Mouse (Mus musculus) forebrain, embryonic 13.5 days (tissue): ENCODE results near the gene Asb11. TPM values are rescaled to one million over a fixed set of nuclear protein-coding genes. Genes with fewer than 3 reads are reported as not detected.
A peak's percentile ranks its signal among the peaks of the same experiment; 100 is the strongest.

Experiments used
- ATAC-seq: fragments of 200-750 bp; cut with Nextera tagmentation; 2 replicates; pipeline ENCODE4 v1.8.0; 2017
- H3K27ac ChIP-seq: fragments of 300-500 bp; sonication (generic); 2 replicates; pipeline ENCODE4 v1.5.1; 2015; ENCODE audit warnings: inconsistent platforms, mild to moderate bottlenecking, moderate library complexity
- H3K27me3 ChIP-seq: fragments of 300-500 bp; sonication (generic); 2 replicates; pipeline ENCODE4 v1.6.1; 2015; ENCODE audit warnings: mild to moderate bottlenecking, inconsistent platforms
- H3K36me3 ChIP-seq: fragments of 300-500 bp; sonication (generic); 2 replicates; pipeline ENCODE4 v1.6.1; 2015; ENCODE audit warnings: mild to moderate bottlenecking, inconsistent platforms; ENCODE audit not compliant: poor library complexity, severe bottlenecking
- H3K4me1 ChIP-seq: fragments of 300-500 bp; sonication (generic); 2 replicates; pipeline ENCODE4 v1.6.1; 2015; ENCODE audit warnings: inconsistent platforms
- H3K4me2 ChIP-seq: fragments of 300-500 bp; sonication (generic); 2 replicates; pipeline ENCODE4 v1.6.1; 2015; ENCODE audit warnings: inconsistent platforms, mild to moderate bottlenecking, moderate library complexity
- H3K4me3 ChIP-seq: fragments of 300-500 bp; sonication (generic); 2 replicates; pipeline ENCODE4 v1.5.1; 2015; ENCODE audit warnings: mild to moderate bottlenecking, inconsistent platforms
- H3K9ac ChIP-seq: fragments of 300-500 bp; sonication (generic); 2 replicates; pipeline ENCODE4 v1.6.1; 2015; ENCODE audit warnings: mild to moderate bottlenecking, inconsistent platforms
- H3K9me3 ChIP-seq: fragments of 300-500 bp; sonication (generic); replicated peaks from 2 replicates; pipeline ENCODE4 v1.6.1; 2016; ENCODE audit warnings: inconsistent platforms
- WGBS: fragments of 180-500 bp; shearing (Covaris S2); methylation state at CpG from one replicate; pipeline ENCODE4 v1.1.7; 2015; 5-methylcytosine and 5-hydroxymethylcytosine counted together
- polyA plus RNA-seq: library from polyadenylated mRNA; unstranded; fragments of >200 nt; fragmentation: Nextera tagmentation; extraction: Ambion mirVana; gene quantifications from 2 replicates; pipeline ENCODE4 v1.2.1, GENCODE M21; 2015

Asb11 gene
- polyA plus RNA-seq, 1 experiment from 2014 or later = not detected

DNA sequence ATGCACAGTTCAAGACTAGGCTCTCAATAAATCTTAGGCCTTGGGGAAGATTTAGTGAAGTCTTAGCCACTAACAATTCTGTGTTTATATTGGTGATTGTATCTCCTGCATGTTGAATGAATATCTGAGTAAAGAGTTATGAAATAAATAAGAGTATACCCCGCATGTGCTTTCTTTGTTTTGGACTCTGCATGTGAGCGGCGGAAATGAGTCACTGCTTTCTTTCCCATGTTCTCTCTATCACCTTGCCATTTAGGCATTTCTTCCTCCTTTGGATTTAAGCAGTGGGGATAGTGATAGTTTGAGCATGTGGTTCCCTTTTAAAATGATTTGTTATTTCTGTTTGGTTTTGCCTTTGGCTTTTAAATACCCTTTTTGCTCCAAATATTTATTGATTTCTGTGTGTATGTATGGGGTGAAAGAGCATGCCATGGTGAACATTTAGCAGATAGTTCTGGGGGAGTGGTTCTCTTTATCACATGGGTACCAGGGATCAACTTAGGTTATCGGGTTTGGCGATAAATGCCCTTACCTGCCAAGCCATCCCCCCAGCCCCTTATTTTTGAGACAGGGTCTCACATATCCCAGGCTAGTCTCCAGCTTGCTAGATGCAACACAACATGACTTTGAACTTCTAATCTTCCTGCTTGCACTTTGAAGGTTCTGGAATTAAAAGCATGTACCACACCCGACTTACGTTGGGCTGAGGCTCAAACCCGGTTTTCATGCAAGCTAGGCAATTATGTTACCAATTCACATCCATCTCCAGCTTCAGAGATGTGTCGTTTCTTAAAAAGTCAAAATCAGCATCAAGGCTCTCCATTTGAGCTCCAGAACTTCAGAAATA is 10.3 kb downstream of the Asb11 start:
- Histone ChIP-seq H3K27ac (no peak overlapping the region), H3K4me1 (no peaks in the 10 kb centered on the region), H3K27me3 (no peaks in the 10 kb centered on the region), H3K4me2 (no peak overlapping the region), H3K9me3 (no peaks in the 10 kb centered on the region), H3K9ac (no peak overlapping the region), H3K36me3 (no peaks in the 10 kb centered on the region), H3K4me3 (no peak overlapping the region)
- WGBS = 91% methylated on average over 9 of the region's 9 CpGs
- no peak for ATAC-seq

DNA sequence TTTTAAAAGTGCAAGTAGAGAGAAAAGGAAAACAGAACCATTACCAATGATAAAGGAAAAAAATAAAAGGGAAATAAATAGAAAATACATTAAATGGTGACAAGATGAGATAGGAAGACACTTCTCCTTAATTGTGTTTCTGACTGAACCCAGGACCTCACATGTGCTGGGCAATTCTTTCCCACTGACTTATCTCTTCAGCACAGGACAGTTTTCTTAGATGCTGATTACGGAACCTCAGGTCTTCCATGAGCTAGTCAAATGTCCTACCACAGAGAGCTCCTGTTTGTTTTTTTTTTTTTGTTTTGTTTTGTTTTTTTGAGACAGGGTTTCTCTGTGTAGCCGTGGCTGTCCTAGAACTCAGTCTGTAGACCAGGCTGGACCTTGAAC is 10.9 kb downstream of the Asb11 start:
- H3K9ac ChIP-seq = no peak overlapping the region
- 89% methylated on average over 2 of the region's 2 CpGs for WGBS
- no peak overlapping the region for H3K27ac ChIP-seq
- no peaks in the 10 kb centered on the region for H3K27me3 ChIP-seq
- no peaks in the 10 kb centered on the region for H3K36me3 ChIP-seq
- no peak overlapping the region for H3K4me2 ChIP-seq
- H3K4me3 ChIP-seq = no peak overlapping the region
- no peak for ATAC-seq
- no peaks in the 10 kb centered on the region for H3K9me3 ChIP-seq
- no peaks in the 10 kb centered on the region for H3K4me1 ChIP-seq

DNA sequence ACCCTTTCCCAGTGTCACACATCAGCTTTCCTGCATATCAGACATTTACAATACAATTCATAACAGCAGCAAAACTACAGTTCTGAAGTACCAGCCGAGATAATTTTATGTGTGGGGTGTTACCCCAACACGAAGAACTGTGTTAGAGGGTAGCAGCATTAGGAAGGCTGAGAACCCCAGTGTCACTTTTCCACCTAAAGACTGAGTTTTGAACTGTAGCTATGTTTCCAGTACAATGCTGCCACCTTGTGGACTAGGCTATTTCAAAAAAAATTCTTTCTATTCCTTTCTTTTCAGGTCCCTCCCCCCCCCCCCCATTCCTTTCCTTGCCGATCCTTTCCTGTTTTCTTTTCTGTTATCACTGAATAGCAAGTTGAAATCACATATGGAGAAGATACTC is 12.4 kb downstream of the Asb11 start:
- H3K4me3 ChIP-seq = no peak overlapping the region
- H3K9ac ChIP-seq = no peak overlapping the region
- no peaks in the 10 kb centered on the region for H3K9me3 ChIP-seq
- ATAC-seq = 0 out of 2 replicates have a peak, but pooled peaks have one; percentile 30
- H3K4me1 ChIP-seq = no peaks in the 10 kb centered on the region
- H3K4me2 ChIP-seq = no peak overlapping the region
- H3K36me3 ChIP-seq = no peaks in the 10 kb centered on the region
- WGBS = 45% methylated on average over 2 of the region's 3 CpGs
- H3K27me3 ChIP-seq = no peaks in the 10 kb centered on the region
- no peak overlapping the region for H3K27ac ChIP-seq

DNA sequence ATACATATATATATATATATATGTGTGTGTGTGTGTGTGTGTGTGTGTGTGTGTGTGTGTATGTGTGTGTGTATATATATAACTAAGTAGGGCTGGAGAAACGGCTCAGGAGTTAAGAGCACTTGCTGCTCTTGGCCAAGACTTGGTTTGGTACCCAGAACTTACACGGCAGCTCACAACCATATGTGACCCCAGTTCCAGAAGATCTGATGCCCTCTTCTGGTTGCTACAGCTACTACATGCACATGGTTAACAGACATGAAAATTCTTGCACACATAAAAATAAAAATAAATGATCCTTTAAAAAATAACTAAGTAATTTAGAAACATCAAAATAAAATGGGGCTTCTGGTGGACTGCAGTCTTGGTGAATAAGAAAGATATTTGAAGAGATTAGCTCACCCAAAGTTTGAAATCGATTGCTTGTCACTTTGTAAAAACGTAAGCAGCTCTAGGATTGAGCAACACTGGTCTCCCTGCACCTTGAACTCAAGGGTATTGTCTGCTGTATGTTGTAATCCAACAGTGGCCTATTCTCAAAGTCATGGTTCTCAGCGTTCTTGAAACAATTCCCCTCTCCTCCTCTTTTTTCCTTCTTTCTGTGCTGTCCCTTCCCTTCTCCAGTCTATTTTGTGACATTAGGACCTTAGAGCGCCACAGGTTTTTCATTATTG is 22.5 kb downstream of the Asb11 start:
- H3K27me3 ChIP-seq = no peaks in the 10 kb centered on the region
- ATAC-seq = no peak
- no peak overlapping the region for H3K4me2 ChIP-seq
- no peaks in the 10 kb centered on the region for H3K4me1 ChIP-seq
- no peaks in the 10 kb centered on the region for H3K36me3 ChIP-seq
- no peaks in the 10 kb centered on the region for H3K9me3 ChIP-seq
- H3K27ac ChIP-seq = no peak overlapping the region
- WGBS = 84% methylated on average over 6 of the region's 6 CpGs
- H3K9ac ChIP-seq = no peak overlapping the region
- no peak overlapping the region for H3K4me3 ChIP-seq

DNA sequence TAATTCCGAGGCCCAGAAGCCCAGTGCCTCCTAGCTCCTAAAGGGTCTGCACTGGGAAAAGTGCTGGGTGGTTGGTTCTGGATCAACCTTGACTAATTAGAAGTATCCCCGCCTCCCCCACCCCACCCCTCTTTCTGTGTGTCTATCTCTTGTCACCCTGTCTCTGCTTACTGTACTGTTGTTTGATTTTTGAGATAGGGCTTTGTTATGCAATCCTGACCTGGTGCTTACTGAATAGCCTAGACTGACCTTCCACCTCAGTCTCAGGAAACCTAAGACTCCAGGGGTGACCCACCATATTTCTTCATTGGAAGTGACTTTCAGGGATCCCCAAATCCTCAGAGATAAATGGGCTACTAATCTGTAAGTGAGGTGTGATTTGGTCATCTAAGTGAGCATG is 65.5 kb downstream of the Asb11 start:
- Histone ChIP-seq H3K4me3 (no peak overlapping the region), H3K4me2 (no peak overlapping the region), H3K36me3 (no peaks in the 10 kb centered on the region), H3K9ac (no peak overlapping the region), H3K9me3 (no peaks in the 10 kb centered on the region), H3K27ac (no peak overlapping the region), H3K4me1 (no peaks in the 10 kb centered on the region), H3K27me3 (no peaks in the 10 kb centered on the region)
- 80% methylated on average over 2 of the region's 2 CpGs for WGBS
- ATAC-seq = no peak

DNA sequence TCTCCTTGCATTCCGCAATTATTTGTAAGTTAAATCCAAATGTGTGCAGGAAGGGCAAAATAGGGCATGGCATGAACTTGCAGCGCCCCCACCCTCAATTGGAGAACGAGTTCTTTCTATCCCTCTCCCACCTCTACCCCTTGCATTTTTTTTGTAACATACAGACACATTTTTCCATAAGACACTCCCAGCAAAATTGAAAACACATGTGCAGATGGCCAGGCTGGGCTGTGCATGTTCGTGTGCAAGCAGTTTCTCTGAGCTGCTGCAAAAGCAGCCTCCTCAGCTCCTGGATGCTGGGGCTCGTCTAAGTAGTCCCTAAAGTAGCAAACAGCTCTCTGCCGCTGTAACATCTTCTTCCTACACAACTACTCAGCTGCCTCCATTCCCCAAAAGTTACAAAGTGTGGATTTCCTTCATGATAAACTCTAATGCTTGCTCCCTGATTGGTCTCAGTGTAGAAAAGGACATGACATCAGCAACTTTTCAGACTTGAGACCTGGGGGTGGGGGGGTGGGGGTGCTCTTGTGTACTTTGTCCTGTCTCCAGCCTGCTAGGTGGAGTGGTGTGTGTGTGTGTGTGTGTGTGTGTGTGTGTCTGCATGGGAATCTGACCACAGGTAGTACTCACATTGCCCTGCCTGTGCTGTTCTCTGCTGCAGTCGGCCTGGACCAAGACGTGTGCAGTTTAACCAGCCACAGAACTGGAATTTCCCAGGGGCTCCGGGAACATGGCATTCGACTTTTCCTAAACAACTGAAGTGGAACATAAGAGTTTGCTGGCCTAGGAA is 69.1 kb downstream of the Asb11 start, which contains the start of gene Asb9:
Gene Asb9, plus strand, starts transcription at position 619 of the 790 bp plus-strand sequence.
- no peak within 1 kb of the TSS for H3K4me2 ChIP-seq
- H3K27me3 ChIP-seq = no peaks in the 10 kb centered on the region
- H3K9me3 ChIP-seq = no peaks in the 10 kb centered on the region
- no peak within 1 kb of the TSS for H3K4me3 ChIP-seq
- H3K4me1 ChIP-seq = no peaks in the 10 kb centered on the region
- ATAC-seq = no peak
- H3K36me3 ChIP-seq = no peaks in the 10 kb centered on the region
- 82% methylated on average over 10 of the region's 10 CpGs for WGBS
- no peak within 1 kb of the TSS for H3K27ac ChIP-seq
- no peak within 1 kb of the TSS for H3K9ac ChIP-seq

DNA sequence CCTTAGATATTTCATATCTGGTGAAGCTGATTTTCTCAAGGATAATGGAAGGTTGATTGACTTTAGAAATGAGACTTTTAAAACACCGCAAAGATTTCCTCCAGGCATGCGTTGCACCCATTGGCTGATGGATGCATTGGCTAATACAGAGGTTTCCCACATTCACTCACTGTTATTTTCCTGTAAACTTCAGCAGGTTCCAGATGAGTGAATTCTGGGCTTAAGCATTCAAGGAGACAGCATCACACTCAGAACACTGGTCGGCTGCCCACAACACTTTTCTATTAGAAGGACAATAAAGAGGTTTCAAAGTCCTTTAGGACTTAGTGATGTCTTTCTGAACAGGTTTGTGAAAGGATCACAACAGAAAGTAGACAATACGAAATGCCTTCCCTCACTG is 70.3 kb downstream of the Asb11 start:
- H3K4me2 ChIP-seq = no peak overlapping the region
- H3K27ac ChIP-seq = no peak overlapping the region
- no peak overlapping the region for H3K9ac ChIP-seq
- no peak for ATAC-seq
- H3K4me1 ChIP-seq = no peaks in the 10 kb centered on the region
- H3K9me3 ChIP-seq = no peaks in the 10 kb centered on the region
- 77% methylated on average over 4 of the region's 4 CpGs for WGBS
- H3K36me3 ChIP-seq = no peaks in the 10 kb centered on the region
- H3K27me3 ChIP-seq = no peaks in the 10 kb centered on the region
- H3K4me3 ChIP-seq = no peak overlapping the region

DNA sequence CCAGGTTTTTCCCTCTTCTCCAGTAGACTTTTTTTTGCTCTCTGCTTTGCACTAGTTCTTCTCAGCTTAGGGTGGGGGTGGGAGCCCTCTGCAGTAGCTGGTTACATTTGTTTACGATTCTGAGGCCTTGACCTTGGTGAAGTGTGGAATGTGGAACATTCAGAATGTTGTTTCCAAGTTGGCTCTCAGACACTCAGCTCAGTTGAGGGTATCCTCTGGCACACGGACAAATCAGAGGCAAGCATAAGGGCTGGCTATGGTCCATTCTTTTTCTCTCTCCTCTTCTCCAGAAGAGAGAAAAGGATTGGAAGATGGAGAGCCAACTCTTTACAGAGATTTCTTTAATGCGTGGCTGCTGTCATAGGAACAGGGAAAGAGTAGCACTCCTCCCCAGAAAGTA is 71.9 kb downstream of the Asb11 start:
- Histone ChIP-seq H3K9me3 (no peaks in the 10 kb centered on the region), H3K9ac (no peak overlapping the region), H3K4me2 (no peak overlapping the region), H3K36me3 (no peaks in the 10 kb centered on the region), H3K4me3 (no peak overlapping the region), H3K27ac (no peak overlapping the region), H3K4me1 (no peaks in the 10 kb centered on the region), H3K27me3 (no peaks in the 10 kb centered on the region)
- no peak for ATAC-seq
- WGBS = 71% methylated on average over 3 of the region's 3 CpGs

Other genes starting within 250 kb of the Asb11 start
- gene Bmx, start 178.8 kb upstream of the Asb11 start, polyA plus RNA-seq = 0.05 and 0.17 TPM in 2 replicates
- 3.8 and 4.1 TPM in 2 replicates for gene Pir, start 167.6 kb upstream of the Asb11 start, polyA plus RNA-seq
- gene Vegfd, start 63.6 kb upstream of the Asb11 start, polyA plus RNA-seq = 0.23 and 0.35 TPM in 2 replicates
- gene Piga, start 17.2 kb upstream of the Asb11 start, polyA plus RNA-seq = 10.7 TPM in 2 replicates
- not detected in 2 replicates for gene Asb9, start 69.3 kb downstream of the Asb11 start, polyA plus RNA-seq